Mouse (Mus musculus) ovary, adult 18-20 months (tissue): ENCODE data around the gene Arhgef15.
A peak's percentile ranks its signal among the peaks of the same experiment; 100 is the strongest.

Experiments used
- DNase-seq: peaks from one replicate; pipeline ENCODE4 v3.0.0; 2022; ENCODE audit warnings: low spot score, mixed read lengths

Gene Arhgef15

DNA sequence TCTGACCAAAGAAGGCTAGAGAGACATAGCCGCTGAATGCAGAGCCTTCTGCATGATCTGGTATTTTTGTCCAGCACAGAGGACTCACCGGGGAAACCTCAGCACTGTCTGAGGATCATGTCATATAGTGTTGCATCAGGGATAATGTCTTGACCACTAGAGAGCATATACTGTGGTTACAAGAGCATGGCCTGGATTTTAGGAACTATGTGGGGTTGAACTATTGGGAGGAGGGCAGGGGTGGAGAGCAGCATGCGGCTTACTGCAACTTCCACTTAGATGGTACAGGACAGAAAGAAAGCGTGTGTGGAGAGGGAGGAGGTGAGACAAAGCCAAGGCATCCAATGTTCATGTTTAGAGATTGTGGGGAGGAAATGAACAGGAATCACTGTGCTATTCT, 42.7 kb downstream of the Arhgef15 start:
- no peak for DNase-seq

DNA sequence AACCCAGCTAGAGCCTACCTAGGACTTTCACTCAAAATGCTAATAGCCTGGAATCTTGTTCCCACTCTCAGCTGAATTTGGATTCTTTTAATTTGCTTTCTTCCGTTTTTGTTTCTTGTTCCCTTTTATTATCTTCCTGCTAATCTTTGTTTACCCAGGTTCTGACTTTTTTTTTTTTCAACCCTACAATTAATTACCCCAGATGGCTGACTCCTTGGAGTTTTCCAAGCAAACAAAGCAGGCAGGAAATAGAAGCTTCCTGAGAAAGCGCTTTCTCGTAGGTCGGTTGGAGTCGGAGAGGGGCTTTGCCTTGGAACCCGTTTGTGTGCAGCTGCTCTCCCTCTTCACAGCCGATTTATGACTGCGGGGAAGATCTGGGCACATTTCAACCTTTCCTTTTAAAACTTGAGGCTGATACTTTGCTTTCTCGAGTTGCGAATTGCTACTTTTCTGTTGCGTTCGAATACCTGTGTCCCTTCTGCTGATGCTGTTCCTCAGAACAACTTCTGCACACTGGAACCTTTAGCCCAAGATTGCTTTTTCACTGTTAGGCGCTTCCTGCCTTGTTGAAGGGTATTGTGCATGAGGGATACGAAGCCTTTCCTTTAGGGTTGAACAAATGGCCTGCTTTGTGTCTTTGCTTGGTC, 45.6 kb downstream of the Arhgef15 start:
- no peak for DNase-seq

- no peak for DNase-seq
Observed at GRCm38 (mm10) chr11:68908846-68909503, 48.3 kb downstream of the Arhgef15 start.

DNA sequence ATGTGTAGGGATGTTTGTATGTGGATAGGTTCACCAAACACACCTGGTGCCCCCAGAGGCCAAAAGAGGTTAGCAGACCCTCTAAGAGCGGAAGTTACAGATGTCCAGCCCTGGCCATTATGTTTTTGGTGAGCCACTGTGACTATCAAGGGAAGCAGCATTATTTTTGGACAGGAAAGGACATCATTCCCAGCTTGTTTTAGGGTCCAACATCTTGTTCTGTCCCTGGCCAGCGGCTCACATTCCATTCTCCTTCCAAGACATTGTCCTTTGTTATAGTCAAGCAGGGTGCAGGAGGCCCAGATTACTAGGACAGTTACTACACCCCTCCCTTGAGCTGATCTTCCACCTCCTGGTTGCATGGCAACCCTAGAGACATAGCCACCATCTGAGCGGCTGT, 50.0 kb downstream of the Arhgef15 start:
- DNase-seq: no peak

GRCm38 (mm10) chr11:68906461-68906790, 50.9 kb downstream of the Arhgef15 start:
- no peak for DNase-seq

DNA sequence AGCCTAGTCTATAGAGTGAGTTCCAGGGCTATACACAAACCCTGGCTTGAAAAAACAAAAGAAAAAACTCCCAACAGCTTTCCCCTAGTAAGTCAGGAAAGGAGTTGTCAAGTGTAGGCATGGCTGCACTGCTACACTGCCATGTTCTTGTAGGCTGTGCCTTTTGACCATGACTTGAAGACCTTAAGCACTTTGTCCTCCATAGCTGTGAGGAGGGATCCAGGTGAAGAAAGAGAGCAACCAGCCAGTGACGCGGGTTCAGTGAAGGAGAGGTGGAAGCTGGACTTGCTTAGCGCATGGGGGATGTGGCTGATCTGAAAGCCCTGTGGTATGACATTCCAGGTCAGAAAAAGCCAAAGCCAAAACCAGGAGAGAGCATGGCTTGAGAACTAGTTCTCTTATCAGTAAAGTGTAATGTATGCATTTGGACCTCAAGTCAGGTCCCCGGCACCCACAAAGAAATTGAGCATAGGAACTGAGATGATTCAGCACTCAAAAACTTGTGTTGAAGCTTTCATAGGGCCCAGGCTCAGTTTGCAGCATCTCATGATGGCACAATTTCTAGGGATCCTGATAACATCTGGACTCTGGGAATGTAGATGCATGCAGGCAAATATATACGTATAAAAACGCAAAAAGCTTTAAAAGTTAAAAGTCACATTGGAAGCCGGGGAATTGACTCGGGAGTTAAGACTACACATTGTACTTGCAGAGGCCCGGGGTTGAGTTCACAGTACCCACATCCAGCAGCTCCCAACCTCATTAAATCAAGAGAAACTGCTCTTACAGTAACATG, 51.4 kb downstream of the Arhgef15 start:
- no peak for DNase-seq

GRCm38 (mm10) chr11:68905138-68905531, 52.1 kb downstream of the Arhgef15 start:
- no peak for DNase-seq

GRCm38 (mm10) chr11:68904375-68905137, 52.7 kb downstream of the Arhgef15 start:
- peak; percentile 26 for DNase-seq

DNA sequence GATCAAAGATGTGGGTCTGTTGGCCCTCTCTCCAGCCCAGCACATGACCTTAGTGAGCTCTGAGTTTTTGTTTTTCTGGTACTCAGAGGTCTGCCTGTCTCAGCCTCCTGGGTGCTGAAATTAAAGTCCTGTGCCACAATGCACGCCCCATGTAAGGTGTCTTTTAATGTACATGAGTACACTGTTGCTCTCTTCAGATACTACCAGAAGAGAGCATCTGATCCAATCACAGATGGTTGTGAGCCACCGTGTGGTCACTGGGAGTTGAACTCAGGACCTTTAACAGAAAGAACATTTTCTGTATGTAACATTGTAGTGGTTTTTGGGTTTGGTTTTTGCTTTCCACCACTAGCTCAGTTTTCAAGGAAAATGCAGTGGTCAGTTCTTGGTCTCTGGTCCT, 53.5 kb downstream of the Arhgef15 start:
- DNase-seq: no peak

DNA sequence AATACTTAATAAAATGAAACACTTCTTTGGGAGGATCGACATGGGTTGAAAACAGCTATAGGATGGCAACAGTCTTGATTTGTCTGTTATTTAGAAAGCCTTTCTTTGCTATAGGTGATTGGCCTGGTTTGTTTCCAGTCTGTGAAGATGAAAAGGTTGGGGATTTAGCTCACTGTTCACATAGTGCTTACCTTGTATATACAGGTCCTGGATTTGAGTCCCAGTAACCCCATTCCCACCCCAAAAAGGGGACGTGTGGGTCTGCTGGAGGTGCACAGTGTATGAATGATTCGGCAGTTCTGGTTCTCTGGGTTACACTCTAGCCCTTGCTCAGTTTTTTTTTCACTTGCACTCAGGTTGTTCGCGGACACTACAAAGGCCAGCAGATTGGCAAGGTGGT, 54.5 kb downstream of the Arhgef15 start:
- no peak for DNase-seq

DNA sequence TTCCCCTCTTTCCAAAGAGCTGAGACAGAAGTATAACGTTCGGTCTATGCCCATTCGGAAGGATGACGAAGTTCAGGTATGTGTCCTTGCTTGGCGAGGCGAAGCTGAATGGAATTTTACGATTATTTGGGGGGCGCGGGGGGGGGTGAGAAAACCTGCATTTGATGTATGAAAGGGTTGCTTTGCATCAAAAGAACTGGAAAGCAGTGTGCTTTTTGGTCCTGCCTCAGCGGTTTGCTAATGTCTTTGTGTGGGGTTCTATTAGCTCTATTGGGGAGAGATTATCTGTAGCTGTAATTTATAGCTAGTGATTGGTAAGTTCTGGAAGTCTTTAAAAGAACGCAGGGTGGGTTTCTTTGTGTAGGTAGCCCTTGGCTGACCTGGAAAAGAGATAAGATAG, 54.9 kb downstream of the Arhgef15 start:
- DNase-seq: no peak

DNA sequence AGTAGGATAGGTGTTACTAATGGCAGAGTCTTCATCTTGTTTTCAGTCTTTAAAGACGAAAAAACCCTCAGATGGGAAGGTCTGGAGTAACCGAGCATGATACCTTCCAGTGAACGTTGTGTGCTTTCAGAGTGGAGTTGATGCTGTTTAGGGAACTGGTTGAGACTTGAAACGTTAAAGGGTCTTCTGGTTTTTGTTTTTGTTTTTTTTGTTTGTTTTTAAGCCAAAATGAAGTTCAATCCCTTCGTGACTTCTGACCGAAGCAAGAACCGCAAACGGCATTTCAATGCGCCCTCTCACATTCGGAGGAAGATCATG, 55.3 kb downstream of the Arhgef15 start:
- no peak for DNase-seq

DNA sequence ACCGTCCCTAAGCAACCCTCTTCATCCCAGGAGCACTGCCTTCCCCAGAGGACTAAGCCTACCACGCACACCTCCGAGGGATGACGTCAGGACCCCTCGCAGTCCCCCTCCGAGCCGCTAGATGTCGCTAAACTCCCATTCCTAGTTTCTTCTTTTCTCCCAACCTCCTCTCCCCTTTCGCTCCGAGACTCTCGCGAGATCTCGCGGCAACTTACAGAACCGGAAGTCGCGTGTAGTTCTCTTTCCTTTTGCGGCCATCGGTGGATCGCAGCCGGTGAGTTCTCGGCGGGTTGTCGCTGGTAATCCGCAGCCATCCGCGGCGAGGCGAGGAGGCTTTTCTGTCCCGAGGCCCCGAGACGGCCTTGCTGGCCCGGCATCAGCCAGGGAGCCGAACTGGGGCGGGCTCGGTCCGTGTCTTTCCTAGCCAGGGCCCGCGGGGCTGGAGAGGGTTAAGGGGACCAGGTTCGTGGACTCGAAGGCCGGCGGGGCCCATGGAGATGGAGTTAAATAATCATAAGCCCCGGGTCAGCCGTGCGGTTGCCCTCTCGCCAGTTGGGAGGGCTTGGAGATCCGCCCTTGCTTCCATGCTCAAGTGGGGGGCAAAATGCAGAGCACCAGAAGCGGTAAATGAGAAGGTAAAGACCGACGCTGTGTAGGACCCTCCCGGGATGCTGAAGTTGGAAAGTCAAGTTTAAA, 55.8 kb downstream of the Arhgef15 start, which contains the start of gene Rpl26:
Rpl26 (plus strand) TSS at position 233 of the 696 bp plus-strand sequence.
- peak; percentile 95 for DNase-seq

DNA sequence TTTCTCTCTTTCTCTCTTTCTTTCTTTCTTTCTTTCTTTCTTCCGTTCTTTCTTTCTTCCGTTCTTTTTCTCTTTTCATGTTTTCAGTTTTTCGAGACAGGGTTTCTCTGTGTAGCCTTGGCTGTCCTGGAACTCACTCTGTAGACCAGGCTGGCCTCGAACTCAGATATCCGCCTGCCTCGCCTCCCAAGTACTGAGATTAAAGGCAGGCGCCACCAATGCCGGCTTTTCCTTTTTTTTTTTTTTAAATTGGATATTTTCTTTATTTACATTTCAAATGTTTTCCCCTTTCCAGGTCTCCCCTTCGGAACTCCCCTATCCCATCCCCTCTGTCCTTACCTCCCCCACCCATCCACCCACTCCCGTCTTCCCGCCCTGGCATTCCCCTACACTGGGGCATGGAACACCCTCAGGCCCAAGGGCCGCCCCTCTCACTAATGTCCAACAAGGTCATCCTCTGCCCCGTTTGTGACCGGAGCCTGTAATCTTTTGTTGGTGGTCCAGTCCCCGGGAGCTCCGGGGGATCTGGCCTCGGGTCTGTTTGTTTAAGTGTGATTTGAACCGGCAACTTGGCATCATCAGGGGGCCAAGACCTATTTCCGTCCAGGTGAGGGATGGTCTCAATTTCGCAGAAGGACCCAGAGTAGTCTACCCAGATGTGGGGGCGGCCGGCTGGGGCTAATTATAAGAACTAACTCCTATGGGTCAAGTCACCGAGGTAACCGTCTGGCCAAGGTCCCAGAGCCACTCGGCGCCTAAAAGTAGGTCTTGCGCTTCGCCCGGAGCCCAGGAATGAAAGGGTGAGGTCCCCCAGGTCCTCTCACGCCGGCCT, 56.5 kb downstream of the Arhgef15 start:
- no peak for DNase-seq

DNA sequence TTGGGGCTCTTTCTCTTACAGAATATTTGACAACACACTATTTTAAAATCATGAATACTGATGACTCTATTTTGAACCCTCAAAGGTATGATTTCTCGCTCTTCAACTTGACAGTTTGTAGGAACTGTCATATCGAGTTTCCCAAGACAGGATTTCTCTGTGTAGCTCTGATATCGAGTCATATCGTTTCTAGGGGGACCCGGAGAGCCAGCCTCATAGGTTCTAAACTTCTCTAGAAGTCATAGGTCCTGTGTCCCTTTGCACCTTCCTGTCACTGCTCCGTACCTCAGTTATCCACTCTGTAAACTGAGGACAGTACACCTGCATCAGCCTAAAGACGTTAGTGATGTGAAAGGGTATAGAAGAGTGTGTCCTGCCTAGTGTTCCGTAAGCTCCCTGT, 57.5 kb downstream of the Arhgef15 start:
- DNase-seq: no peak

GRCm38 (mm10) chr11:68898790-68899189, 58.5 kb downstream of the Arhgef15 start:
- no peak for DNase-seq

DNA sequence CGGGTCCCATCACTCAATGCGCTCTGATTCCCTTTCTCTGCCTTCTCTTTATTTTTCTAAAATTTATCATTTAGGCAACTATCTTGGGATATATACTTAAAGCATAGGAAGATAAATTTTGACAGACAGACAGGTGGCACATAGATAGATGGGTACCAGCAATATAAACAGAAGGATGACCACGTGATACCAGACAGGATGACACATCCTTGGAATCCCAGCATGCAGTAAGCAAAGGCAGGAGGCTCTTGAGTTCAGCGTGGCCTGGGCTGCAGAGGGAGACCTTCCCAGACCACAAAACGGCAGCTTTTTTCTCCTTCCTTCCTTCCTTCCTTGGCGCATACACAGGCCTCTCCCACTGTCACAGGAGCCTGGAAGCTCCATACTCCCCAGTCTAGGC, 59.4 kb downstream of the Arhgef15 start:
- no peak for DNase-seq

- no peak for DNase-seq
Observed at GRCm38 (mm10) chr11:68897120-68897519, 60.2 kb downstream of the Arhgef15 start.

DNA sequence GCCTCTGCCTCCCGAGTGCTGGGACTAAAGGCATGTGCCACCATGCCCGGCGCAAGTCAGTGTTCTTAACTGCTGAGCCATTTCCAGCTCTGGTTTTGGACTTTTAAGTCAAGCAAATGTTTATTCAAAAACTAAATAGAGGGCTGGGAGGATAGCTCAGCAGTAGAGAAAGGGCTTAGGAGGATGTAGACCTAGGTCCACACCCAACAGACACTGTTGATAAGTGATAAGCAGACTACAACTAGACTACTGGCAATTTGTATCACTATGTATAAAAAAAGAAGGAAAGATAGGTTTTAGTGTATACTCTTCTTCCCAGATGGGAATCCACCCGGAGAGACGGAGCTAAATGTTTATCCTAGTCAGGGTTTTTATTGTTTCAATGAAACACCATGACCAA, 61.0 kb downstream of the Arhgef15 start:
- no peak for DNase-seq

GRCm38 (mm10) chr11:68893911-68894464, 63.3 kb downstream of the Arhgef15 start:
- DNase-seq: no peak
